Mouse (Mus musculus) kidney, postnatal 25 days (tissue): ENCODE results near the gene Fyb2.

Experiments
- DNase-seq, 2 experiments: peaks; one replicate each; pipeline ENCODE4 v3.0.0; 2021; ENCODE audit warnings: mixed read lengths in 2 of 2

Gene Fyb2

DNA sequence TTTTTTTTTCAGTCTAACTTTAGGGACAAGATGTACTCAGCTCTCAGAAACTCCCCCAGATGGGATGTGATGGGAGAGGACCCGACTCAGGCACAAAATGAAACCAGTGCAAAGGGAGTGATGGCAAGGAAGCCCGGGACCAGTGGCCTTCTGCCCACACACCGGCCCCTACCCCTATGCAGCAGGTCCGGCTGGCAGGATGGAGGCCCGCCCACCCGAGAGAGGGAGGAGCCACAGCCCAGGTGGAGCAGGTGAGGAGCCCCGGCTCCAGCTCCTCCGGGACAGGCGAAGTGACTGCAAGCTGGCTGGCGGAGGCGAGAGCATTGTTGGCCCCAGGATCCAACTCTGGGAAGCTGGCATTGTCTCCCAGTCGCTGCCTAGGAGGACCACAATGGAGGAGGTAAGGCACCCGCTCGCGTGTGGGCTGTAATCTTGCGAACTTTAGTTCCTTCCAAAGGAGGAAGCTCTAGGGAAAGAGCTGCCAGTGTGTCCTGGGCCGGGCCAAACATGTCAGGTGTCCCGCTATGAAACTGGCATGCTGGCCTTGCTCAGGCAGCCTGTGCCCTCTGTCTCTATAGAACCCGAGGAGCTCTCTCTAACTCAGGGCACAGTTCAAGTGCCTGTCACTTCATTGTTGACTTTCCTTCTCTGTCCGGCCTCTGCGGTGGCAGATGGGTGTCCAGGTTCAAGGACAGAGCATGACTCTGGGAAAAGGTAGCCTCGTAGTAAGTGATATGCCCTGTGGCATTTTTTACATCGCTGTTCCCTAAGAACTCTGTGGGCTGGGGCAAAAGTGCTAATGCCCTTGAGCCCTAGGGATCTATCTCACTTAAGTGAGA is at the start of gene Fyb2:
Fyb2 (plus strand) TSS at position 166 of the 839 bp plus-strand sequence.
- DNase-seq: peak; percentile 37 to 61

DNA sequence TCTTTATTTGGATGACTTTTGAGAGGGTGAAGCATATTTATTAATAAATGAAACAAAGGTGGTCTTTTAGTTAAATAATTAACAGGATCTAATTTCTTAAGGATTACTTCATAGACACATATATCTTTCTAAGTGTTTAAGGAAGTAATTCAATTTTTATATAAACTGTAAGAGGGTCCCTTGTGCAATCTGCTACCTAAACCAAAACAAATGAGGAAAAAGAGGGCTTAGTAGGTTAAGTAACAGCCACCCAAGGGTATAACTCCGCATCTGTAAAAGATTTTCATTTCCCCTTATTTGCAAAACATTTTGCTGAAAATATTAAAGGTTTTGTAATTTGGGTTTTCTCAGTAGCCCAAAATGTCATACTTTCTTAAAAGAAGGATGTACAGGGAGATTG is 48.9 kb upstream of the Fyb2 start:
- DNase-seq: no peak

DNA sequence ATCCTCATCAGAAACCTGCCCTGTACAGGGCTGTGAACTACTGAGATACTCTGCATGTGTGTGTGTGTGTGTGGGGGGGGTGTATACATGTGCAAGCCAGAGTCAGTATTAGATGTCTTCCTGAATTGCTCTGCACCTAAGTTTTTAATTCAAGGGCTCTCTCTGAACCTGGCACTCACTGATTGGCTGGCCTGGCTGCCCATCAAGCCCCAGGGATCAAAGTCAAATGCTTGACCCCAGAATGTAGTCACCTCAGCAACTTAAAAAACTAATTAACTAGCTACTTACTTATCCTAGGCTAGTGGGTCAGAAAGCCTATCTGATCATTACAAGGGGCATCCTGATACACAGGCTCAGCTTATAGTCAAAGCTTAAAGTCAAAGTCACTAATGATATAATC is 43.7 kb upstream of the Fyb2 start:
- peak; percentile 83 to 91 for DNase-seq

DNA sequence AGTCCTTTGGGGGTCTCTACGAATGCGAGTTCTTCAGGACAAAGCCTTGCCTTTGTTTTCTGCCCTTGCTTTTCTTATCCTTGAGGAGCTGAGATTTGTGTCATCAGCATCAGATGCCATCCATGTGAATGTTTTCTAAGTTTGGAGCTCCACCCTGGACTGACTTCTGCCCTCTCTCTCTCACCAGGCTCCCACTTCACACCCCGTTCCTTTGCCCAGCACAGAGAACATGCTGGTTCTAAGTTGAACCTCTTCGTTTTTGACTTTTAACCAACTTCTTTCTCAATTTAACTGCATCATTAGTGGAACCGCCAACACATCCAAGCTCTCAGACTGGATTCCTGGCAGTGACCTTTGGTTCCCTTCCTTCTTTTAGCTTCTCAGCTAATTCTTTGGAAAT is 43.1 kb upstream of the Fyb2 start:
- no peak for DNase-seq

DNA sequence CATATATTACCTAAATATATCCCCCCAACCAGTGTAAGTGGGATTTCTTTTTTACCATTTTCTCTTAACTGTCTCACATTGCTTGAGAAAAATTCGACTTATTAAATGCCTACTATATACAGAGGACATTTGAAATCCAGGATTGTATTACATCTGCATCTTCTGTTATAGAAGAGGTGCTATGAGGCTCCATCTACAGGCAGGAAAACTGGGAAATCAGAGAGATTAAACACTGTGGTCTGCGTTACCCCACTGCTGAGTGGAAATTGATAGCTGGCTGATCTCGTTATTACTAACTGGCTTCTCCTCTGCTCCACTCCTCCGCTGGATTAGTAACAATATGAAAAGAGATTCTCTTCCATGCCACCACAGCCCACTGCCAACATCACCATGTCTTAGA is 37.4 kb upstream of the Fyb2 start:
- DNase-seq: no peak

DNA sequence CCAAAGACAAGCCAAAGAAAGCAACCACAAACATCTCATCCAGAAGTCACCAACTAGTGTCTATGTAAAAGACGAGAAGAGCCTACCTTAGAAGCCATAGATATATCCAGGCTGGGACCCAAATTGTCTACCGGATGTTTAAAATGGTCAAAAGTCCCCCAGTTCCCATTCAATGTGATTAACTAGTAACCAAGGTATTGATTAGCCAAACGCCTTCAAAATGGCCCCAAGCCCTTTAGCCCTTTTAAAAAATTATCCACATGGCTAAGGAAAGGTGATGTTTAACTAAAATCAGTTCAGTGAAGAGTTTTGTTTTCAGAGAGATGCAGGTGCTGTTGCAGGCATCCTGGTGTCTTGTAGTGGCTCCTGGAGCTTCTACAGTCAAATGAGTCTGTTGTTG is 36.9 kb upstream of the Fyb2 start, which contains the start of gene C8a:
C8a (minus strand) TSS at position 76 of the 400 bp plus-strand sequence.
- no peak for DNase-seq

DNA sequence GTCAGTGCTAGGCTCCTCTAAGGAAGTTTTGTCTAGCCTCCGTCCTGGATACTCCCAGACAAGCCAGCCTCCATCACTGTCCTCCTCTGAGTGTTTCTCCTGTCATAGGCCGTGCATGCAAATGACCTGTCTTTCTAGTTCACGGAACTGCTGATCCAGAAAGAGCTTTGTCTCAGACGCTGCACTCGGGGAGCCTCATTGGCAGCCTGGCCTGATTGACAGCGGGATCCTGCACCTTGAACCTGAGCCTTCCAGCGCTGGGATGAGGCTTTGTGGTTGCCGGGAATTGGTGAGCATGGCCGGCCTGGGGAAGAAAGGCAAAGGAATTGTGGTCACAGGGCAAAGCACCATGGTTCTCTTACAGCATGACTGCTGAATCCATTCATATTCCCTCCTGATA is 25.8 kb upstream of the Fyb2 start:
- peak; percentile 46 to 64 for DNase-seq

DNA sequence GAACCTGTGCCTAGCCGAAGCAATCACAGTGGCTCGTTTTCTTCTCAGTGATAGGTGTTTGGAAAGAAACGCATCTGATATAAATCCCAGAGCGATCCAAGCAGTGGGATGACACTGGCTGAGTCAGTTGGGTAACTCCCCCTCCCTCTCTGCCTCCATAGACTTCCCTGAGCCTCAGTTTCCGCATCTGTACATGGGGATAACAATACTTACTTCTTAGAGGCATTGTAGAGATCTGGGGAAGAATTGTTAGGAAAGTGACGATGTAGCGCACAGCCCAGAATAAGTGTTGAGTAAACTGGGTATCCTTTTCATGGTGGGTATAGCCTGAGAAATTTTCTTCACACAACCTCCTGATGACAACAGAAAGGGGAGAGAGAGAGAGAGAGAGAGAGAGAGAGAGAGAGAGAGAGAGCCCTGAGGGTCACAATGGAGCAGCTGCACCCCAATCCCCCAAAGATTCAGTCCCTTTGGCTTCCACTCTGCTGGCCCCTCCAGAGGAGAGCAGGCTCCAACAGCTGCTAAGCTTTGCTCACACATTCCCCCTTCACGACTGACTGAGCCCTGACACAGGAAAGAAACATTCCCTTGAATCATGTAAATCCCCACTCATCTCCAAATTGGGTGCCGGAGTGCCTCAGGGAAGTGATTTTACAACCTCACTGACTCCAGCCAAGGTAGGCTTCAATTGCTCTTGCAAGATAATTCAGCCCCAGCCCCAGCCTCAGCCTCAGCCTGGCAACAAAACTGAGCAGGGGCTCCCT is 24.6 kb upstream of the Fyb2 start:
- DNase-seq: no peak

DNA sequence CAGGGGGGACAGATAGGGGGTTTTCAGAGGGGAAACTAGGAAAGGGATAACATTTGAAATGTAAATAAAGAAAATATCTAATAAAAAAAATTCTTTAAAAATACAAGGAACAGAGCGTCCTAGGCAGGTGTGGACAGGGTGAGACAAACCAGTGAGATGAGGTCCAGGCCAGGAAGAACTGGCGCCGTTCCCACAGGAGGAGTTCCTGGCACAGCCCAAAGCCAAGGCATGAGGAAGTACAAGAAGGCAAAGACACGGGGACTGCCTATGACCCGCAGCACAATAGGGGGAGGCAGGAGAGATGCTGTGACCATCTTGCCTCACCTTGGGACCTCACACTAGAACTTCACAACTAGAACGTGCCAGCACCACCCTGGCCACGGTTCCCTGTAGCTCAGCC is 21.5 kb upstream of the Fyb2 start:
- peak; percentile 50 to 59 for DNase-seq

DNA sequence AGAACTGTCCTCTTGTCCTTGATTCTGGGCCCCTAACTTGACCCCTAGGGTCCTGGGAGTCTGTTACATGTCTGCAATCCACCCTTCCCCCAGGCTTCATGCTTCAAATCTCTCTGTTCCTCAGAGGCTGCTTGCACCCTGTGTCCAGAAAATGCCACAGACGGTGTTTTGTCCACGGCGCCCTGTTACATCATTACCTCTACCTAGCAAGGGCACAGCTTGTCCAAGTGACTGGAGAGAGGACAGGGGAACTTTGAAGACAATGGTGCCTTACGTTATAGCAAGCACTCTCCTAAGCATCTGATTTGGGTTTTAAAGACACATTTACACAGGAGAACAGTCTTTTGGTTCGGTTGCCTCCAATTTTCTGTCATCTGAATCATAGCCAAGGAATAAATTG is 19.7 kb upstream of the Fyb2 start:
- no peak for DNase-seq

DNA sequence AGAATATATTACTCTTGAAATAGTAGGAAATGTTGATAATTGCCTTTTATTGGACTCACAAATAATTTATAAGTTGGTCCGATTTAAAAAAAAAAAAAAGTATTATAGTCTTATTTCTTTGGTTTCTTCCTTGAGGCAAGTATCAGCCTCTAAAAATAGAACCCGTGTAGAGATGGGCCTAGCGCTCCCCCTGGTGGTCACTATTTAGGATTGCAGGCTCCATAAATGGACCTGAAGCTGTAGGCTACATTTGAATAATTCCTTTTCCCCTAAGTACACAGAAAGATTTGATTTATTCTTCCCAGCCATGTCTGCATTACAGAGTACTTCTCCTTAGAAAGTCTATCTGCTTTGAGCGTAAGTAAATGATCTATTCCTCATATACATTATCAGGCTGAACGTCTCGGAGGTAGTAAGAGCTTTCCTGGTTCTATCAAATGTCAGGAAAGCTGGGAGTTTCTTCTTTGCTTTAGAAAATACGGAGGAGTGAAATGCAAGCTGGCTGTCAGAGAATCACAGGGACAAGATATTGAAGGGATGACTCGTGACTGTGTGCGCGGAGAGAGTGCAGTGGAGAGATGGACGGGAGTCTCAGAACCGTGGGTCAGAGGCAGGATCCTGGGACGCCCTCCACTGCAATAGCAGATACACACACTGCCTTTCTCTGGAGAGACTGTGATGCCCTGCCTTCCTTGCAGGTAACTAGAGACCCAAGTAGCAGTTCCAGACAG is 19.1 kb upstream of the Fyb2 start:
- peak; percentile 39 to 57 for DNase-seq

DNA sequence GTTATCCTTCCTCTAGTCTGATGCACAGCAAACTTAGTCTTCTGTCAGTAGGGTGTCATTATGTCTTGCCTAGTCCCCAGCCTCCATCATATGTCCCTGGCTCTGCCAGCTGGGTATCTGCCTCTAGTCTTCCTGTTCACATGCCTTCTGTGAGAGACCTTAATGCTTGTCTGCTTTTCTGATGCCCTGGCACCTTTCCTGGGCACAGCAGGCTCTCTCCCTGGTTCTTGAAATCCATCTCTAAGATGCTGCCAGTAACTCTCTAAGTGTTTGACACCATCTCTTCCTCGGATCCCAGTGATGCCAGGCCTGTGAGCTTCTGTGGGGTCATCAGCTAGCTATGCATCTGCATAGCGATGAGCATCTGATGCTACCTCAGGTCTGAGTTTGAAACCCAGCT is 10.4 kb upstream of the Fyb2 start:
- DNase-seq: no peak

DNA sequence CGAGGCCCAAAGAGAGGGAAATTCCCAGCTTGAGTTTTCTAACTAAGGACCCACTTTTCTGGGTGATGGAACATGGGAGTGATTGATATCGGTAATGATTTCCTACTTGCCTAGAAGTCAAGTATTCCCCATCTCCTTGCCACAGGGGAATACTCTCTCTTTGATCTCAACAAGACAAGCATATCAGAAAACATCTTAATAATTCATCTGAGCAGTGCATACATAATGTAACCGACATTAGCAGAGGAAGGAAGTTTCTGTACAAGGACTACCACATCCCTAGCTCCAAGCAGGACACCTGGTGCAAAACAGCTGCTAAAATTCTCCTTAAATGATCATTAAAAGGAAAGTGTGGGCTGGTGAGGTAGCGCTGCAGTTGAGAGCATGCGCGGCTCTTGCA is 8.2 kb upstream of the Fyb2 start:
- no peak for DNase-seq

DNA sequence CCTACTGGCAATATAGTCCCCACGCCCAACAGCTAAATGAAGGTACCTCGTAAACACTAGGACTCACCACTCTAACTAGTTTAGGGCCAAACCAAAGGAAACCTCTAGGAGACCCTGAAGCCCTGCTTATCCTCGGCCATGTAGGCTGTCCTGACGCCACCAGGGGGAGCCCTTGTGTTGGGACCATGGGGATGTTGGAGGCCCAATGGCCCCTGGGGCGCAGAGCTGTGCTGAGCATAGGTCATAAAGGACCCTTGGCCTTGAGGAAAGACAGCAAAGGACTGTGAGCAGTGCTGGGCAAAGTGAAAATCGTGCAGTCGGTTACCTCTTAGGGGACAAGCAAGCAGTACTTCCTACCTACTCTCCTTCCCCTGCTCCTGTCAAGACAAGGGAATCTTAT is 1.6 kb upstream of the Fyb2 start:
- DNase-seq: peak; percentile 88 to 92

DNA sequence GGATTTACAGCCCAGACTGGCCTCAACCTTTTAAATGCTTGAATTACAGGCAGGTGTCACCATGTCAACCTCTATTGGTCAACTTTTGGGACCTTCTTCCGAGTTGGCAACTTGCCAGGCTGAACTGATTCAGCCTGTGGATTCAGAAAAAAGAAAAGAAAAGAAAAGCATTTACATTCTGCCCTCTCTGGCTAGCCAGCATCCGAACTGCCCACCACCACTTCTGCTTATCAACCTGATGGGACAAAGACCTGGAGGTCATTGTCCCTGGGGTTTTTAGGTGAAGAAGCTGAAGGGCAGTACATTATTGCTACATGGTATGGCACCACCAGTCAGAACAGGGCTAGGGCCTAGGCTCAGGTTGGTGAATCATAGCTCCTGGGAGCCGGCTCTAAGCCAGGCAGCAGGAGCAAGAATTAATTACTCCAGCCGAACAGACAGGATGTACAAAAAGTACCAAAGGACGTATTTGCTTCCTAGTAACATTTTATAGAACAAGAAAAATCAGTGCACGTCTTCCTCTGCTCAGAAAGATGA is 1.5 kb downstream of the Fyb2 start:
- peak in 1 of 2 experiments; percentile 5 for DNase-seq

DNA sequence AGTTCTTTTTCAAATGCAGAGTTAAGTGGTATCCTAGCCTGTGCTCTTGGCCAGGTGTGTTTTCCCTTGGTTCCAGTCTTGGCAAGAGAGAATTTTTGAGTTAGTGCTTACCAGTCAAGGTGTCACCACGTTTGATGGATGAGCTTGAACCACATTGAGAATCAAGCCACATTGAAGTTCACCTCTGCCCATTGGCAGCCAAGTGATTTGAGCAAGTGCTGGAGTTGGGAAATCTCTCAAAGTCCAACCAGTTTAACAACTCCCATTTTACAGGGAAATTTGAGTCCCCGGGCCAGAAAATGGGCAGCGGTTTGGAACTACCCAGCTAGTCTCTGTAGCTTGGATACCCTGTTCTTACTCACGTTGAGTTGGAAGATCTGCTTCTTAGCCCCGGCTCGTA is 4.8 kb downstream of the Fyb2 start:
- no peak for DNase-seq

DNA sequence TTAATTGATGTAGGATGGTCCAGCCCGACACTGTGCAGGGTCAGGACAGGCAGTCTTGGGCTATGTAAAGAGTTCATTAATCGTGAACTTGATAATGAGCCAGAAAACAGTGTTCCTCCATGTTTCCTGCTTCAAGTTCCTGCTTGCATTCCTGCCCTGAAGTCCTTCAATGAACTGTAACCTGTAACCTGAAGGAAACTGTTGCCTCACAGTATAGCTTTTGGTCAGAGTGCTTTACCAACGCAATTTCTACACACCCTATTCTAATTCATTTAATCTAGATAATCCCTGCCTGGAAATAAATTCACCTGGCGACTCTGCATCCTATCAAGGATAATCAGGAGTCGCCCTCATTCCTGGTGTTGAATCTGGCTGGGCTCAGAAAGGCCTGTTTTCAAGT is 12.1 kb downstream of the Fyb2 start:
- no peak for DNase-seq

DNA sequence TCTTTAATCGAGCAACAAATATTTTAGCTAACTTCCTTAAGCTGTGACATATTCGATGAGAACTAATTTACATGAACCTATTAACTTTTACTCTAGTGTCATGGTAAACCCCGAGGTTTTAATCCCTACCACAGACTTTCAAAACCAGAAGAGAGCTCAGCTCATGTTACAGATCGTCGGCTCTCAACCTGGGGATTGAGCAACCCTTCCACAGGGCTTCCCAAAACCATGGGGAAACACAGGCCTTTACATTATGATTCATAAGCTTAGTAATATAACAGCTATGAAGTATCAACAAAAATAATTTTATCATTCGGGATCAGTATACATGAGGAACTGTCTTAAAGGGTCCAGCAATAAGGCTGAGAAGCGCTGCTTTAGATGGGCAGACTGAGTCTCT is 15.9 kb downstream of the Fyb2 start:
- no peak for DNase-seq

DNA sequence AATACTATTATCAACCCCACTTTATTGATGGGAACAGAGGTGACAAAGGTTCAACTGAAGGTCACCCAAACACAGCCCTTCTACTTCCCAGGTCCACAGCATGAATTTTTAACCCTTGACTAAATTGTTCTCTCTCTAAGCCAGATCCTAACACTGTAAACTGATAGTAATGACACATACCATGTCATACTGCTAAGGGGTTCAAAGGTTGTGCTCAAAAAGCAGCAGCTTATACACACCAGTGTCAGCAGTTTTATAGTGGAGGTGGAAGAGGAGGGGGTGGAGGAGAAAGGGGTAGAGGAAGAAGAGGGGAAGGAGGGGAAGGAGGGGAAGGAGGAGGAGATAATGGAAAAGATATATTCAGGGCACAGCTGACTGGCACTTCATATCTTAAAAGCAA is 20.4 kb downstream of the Fyb2 start:
- DNase-seq: no peak

DNA sequence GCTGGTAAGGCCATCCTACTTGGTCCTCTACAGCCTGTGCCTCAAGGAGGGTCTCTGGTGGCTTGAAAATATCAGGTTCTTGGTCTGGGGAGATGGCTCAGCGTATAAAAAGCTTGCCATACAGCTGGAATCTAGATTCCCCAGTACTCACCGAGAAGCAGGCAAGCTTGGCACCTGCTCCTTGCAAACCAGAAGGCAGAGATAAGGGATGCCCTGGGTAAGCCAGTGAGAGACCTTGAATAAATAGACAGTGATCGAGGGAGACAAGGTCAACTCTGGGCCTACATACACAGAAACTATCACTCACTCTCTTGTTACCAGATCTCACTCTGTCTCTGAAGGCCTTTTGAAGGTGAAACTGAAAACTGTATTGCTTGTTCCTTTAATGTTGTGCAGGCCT is 21.7 kb downstream of the Fyb2 start:
- DNase-seq: no peak

DNA sequence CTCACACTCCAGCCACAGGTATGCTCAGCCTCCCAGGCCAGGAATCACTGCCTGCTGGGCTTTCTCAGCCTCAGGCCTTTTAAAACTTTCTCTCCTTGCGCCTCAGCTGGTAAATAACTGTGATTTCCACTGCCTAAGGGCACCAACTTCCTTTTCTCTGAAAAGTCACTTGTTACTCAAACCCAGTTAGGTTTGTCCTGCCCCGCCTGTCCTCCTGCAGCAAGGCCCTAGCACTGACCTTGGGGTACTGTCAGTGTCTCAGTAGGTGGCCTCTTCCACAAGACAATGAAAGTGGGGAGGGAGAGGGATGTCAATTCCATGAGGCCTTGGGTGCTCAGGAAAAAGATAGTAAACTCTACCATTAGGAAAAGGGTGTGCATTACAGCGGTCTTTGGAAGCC is 22.2 kb downstream of the Fyb2 start:
- DNase-seq: no peak

DNA sequence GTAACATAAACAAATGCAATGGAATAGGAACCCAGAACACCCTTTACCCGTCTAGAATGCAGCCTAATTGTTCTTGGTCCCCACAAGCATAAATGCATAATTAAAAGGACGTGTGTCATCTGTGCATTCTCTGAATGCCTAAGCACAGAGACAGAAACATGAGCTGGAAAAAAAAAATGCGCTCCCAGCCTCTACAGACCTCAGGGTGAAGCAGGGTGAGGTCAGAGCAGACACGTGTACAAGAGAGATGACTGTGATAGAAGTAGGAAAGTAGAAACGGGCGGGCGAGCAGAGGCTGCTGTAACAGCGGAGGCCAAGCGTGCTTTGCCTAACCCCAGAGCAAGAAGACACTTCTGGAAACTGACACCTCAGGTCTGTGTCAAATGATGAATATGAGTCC is 22.8 kb downstream of the Fyb2 start:
- DNase-seq: no peak

DNA sequence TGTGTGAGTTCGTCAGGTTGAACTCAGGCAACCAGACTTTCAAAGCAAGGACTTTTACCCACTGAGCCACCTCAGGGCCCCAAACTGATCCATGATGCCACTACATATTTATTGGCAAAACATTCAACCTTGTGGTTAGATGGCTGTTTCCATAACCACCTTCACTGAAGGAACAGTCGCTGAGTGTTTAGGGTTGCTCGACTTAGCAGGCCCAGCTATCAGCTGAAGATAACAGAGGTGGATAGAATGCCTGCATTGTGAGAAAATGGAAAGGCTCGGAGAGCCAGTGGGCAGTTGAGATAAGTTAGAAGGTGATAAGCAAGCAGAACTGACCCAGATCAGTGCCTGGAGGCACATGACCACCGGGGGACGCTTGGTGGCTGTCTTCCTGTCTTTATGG is 26.3 kb downstream of the Fyb2 start:
- no peak for DNase-seq
